Mouse (Mus musculus): ENCODE results near the gene Lrrc3c.

The Lrrc3c gene

GRCm38 (mm10) chr11:98597991-98598390 is at the start of gene Lrrc3c:
TSS of gene Lrrc3c (plus strand) at chr11:98598291.
- no peak for DNase-seq (ENCODE audit: low spot score in 2 of 2)

- no peak for DNase-seq (ENCODE audit: low spot score in 2 of 2)
These were observed 48.7 kb upstream of the Lrrc3c start for GRCm38 (mm10) chr11:98549363-98549762.

GRCm38 (mm10) chr11:98550311-98550974 is 47.6 kb upstream of the Lrrc3c start:
- DNase-seq (ENCODE audit: low spot score in 2 of 2) = no peak

GRCm38 (mm10) chr11:98550975-98551828 is 46.9 kb upstream of the Lrrc3c start, which contains the start of gene Zpbp2:
TSS of gene Zpbp2 (plus strand) at chr11:98551097.
- peak; percentile 62 to 88 for DNase-seq (ENCODE audit: low spot score in 2 of 2)

GRCm38 (mm10) chr11:98553966-98554365 is 44.1 kb upstream of the Lrrc3c start:
- no peak for DNase-seq (ENCODE audit: low spot score in 2 of 2)

- DNase-seq (ENCODE audit: low spot score in 2 of 2) = no peak
These were observed 42.9 kb upstream of the Lrrc3c start for GRCm38 (mm10) chr11:98555124-98555700.

- DNase-seq (ENCODE audit: low spot score in 2 of 2) = no peak
These were observed 37.1 kb upstream of the Lrrc3c start for GRCm38 (mm10) chr11:98560942-98561341.

GRCm38 (mm10) chr11:98563025-98563424 is 35.1 kb upstream of the Lrrc3c start:
- no peak for DNase-seq (ENCODE audit: low spot score in 2 of 2)

GRCm38 (mm10) chr11:98563921-98564414 is 34.1 kb upstream of the Lrrc3c start:
- DNase-seq (ENCODE audit: low spot score in 2 of 2) = no peak

GRCm38 (mm10) chr11:98568326-98568725 is 29.8 kb upstream of the Lrrc3c start:
- no peak for DNase-seq (ENCODE audit: low spot score in 2 of 2)

GRCm38 (mm10) chr11:98569461-98569860 is 28.6 kb upstream of the Lrrc3c start:
- no peak for DNase-seq (ENCODE audit: low spot score in 2 of 2)

- DNase-seq (ENCODE audit: low spot score in 2 of 2) = no peak
These were observed 20.3 kb upstream of the Lrrc3c start for GRCm38 (mm10) chr11:98577776-98578175.

GRCm38 (mm10) chr11:98580301-98581121 is 17.6 kb upstream of the Lrrc3c start:
- DNase-seq (ENCODE audit: low spot score in 2 of 2) = no peak

GRCm38 (mm10) chr11:98581286-98582029 is 16.6 kb upstream of the Lrrc3c start:
- DNase-seq (ENCODE audit: low spot score in 2 of 2) = no peak

- no peak for DNase-seq (ENCODE audit: low spot score in 2 of 2)
These were observed 16.1 kb upstream of the Lrrc3c start for GRCm38 (mm10) chr11:98582030-98582388.

GRCm38 (mm10) chr11:98582551-98583264 is 15.4 kb upstream of the Lrrc3c start:
- no peak for DNase-seq (ENCODE audit: low spot score in 2 of 2)

- DNase-seq (ENCODE audit: low spot score in 2 of 2) = no peak
These were observed 14.9 kb upstream of the Lrrc3c start for GRCm38 (mm10) chr11:98583265-98583552.

GRCm38 (mm10) chr11:98583571-98583970 is 14.5 kb upstream of the Lrrc3c start:
- no peak for DNase-seq (ENCODE audit: low spot score in 2 of 2)

- DNase-seq (ENCODE audit: low spot score in 2 of 2) = no peak
These were observed 13.9 kb upstream of the Lrrc3c start for GRCm38 (mm10) chr11:98584146-98584545.

GRCm38 (mm10) chr11:98584629-98585177 is 13.4 kb upstream of the Lrrc3c start:
- no peak for DNase-seq (ENCODE audit: low spot score in 2 of 2)

All from left cerebral cortex, adult 9 months (tissue).